Mouse (Mus musculus) intestine, embryonic 16.5 days (tissue): ENCODE data around the gene Abr. TPM values are rescaled to one million over a fixed set of nuclear protein-coding genes. Genes with fewer than 3 reads are reported as not detected.

Source experiments
- ATAC-seq: fragments of 200-750 bp; cut with Nextera tagmentation; 2 replicates; pipeline ENCODE4 v1.8.0; 2017; ENCODE audit warnings: moderate TSS enrichment, moderate library complexity
- H3K27ac ChIP-seq: fragments of 300-500 bp; sonication (generic); 2 replicates; pipeline ENCODE4 v1.5.1; 2014; ENCODE audit warnings: mild to moderate bottlenecking, low read length
- H3K27me3 ChIP-seq: fragments of 300-500 bp; sonication (generic); replicated peaks from 2 replicates; pipeline ENCODE4 v1.6.1; 2014; ENCODE audit warnings: low read length, control low read depth, mixed read lengths; ENCODE audit not compliant: control insufficient read depth, insufficient read depth
- H3K36me3 ChIP-seq: fragments of 300-500 bp; sonication (generic); 2 replicates; pipeline ENCODE4 v1.6.1; 2014; ENCODE audit warnings: low read length, control low read depth; ENCODE audit not compliant: control insufficient read depth, insufficient read depth
- H3K4me1 ChIP-seq: fragments of 300-500 bp; sonication (generic); 2 replicates; pipeline ENCODE4 v1.6.1; 2014; ENCODE audit warnings: low read length, control low read depth, mixed read lengths; ENCODE audit not compliant: control insufficient read depth, insufficient read depth
- H3K4me2 ChIP-seq: fragments of 300-500 bp; sonication (generic); 2 replicates; pipeline ENCODE4 v1.6.1; 2014; ENCODE audit warnings: low read depth, low read length, control low read depth
- H3K4me3 ChIP-seq: fragments of 300-500 bp; sonication (generic); 2 replicates; pipeline ENCODE4 v1.5.1; 2014; ENCODE audit warnings: mild to moderate bottlenecking, low read length
- H3K9ac ChIP-seq: fragments of 300-500 bp; sonication (generic); 2 replicates; pipeline ENCODE4 v1.6.1; 2014; ENCODE audit warnings: low read depth, low read length
- H3K9me3 ChIP-seq: fragments of 300-500 bp; sonication (generic); 2 replicates; pipeline ENCODE4 v1.6.1; 2016; ENCODE audit warnings: low read length, control low read depth; ENCODE audit not compliant: control insufficient read depth
- WGBS: fragments of 180-500 bp; shearing (Covaris S2); extraction: QIAGEN DNeasy Blood & Tissue Kit; methylation state at CpG from one replicate; pipeline ENCODE4 v1.1.7; 2014; 5-methylcytosine and 5-hydroxymethylcytosine counted together
- polyA plus RNA-seq: library from polyadenylated mRNA; unstranded; fragments of >200 nt; fragmentation: Nextera tagmentation; extraction: Ambion mirVana; gene quantifications from 2 replicates; pipeline ENCODE4 v1.2.1, GENCODE M21; 2015

Gene Abr
- polyA plus RNA-seq, 1 experiment from 2014 or later, result 29.5 TPM

GRCm38 (mm10) chr11:76650862-76651560 lies 28.9 kb upstream of the Abr start:
- no peak overlapping the region for H3K4me2 ChIP-seq
- H3K9ac ChIP-seq, result no peak overlapping the region
- H3K27me3 ChIP-seq, result 0 out of 2 replicates have a peak, but pooled peaks cover 3% of the 10 kb centered on the region
- ATAC-seq, result no peak
- H3K4me3 ChIP-seq, result no peak overlapping the region
- no peaks in the 10 kb centered on the region for H3K9me3 ChIP-seq
- H3K36me3 ChIP-seq, result no peaks in the 10 kb centered on the region
- H3K27ac ChIP-seq, result no peak overlapping the region
- 57% methylated on average over 11 of the region's 14 CpGs for WGBS
- peaks cover 5% of the 10 kb centered on the region; the same call in 1 of the 2 replicates for H3K4me1 ChIP-seq

- H3K27ac ChIP-seq, result no peak overlapping the region
- 5% methylated on average over 9 of the region's 9 CpGs for WGBS
- no peak overlapping the region for H3K9ac ChIP-seq
- H3K9me3 ChIP-seq, result no peaks in the 10 kb centered on the region
- 0 out of 2 replicates have a peak, but pooled peaks cover 3% of the 10 kb centered on the region for H3K27me3 ChIP-seq
- H3K4me1 ChIP-seq, result peaks cover 8% of the 10 kb centered on the region; the same call in 1 of the 2 replicates
- H3K4me3 ChIP-seq, result no peak overlapping the region
- peak; percentile 46 for ATAC-seq
- H3K4me2 ChIP-seq, result peak overlapping the region; percentile 19; the same call in 1 of the 2 replicates
- H3K36me3 ChIP-seq, result no peaks in the 10 kb centered on the region
These were observed 25.4 kb upstream of the Abr start for GRCm38 (mm10) chr11:76647500-76647899.

DNA sequence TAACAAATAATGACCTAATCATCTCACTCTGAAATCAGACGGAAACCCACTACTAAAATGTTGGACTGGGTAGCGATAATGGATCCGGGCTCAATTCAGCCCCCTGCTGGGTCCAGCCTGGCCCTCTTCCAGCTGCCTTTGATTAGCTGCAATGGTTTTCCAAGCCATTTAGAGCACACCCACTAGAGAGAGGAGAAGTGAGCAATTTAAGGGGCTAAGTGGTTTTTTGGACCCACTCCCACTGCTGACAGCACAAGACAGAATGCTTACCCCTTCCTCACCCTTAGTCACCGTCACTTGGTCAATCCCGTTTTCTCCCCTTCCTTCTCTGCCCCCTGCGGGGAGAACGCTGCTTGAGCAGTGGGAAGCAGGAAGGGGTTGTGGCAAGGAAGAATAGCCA lies 24.9 kb upstream of the Abr start:
- Histone ChIP-seq H3K9ac (no peak overlapping the region), H3K36me3 (no peaks in the 10 kb centered on the region), H3K4me3 (no peak overlapping the region), H3K4me2 (peak overlapping the region; percentile 19; the same call in 1 of the 2 replicates), H3K4me1 (peaks cover 8% of the 10 kb centered on the region; the same call in 1 of the 2 replicates), H3K9me3 (no peaks in the 10 kb centered on the region), H3K27me3 (0 out of 2 replicates have a peak, but pooled peaks cover 3% of the 10 kb centered on the region), H3K27ac (no peak overlapping the region)
- 11% methylated on average over 7 of the region's 7 CpGs for WGBS
- no peak for ATAC-seq

DNA sequence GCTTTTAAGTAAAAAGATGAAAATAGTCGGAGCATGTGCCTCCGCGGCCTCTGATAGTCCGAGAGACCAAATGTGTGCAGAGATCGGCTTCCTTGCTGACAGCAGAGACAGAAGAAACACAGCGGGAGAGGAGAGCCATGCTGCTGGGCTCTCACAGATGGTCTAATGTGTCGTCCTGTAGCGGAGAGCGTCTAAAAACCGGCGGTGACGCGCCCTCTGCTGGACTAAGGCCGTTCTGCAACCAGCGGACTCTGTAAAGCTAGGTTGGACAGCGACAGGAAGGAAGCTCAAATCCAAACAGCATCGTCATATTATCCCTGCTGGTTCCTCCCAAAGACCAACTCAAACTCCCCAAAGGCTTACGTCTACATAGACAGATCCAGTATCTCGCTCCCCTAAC lies 23.8 kb upstream of the Abr start:
- peak; percentile 69 for ATAC-seq
- H3K4me2 ChIP-seq, result peak overlapping the region; percentile 55
- peaks cover 8% of the 10 kb centered on the region; the same call in 1 of the 2 replicates for H3K4me1 ChIP-seq
- WGBS, result under 1% methylated on average over 19 of the region's 19 CpGs
- no peak overlapping the region for H3K27ac ChIP-seq
- no peak overlapping the region for H3K9ac ChIP-seq
- no peaks in the 10 kb centered on the region for H3K9me3 ChIP-seq
- H3K27me3 ChIP-seq, result 0 out of 2 replicates have a peak, but pooled peaks cover 3% of the 10 kb centered on the region
- H3K4me3 ChIP-seq, result peak overlapping the region; percentile 34
- no peaks in the 10 kb centered on the region for H3K36me3 ChIP-seq

DNA sequence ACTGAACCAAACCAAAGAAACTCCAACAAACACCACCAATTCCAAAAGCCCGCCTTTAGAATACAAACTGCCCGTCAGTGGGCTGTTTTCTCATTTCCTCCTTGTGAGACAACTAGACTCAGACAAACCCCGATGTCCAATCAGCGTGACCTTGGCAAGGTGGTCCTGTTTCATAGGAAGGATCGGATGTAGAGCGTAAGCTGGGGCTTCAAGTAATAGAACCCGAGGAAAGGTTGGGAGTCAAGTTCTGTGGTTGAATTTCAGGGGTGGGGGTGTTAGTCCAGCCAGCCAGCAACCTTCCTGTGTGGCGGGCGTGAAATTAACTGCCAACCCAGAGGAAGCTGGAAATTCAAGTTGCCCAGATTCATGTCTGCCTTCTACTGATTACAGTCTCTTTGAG lies 22.9 kb upstream of the Abr start:
- Histone ChIP-seq H3K9ac (no peak overlapping the region), H3K36me3 (no peaks in the 10 kb centered on the region), H3K27ac (no peak overlapping the region), H3K27me3 (0 out of 2 replicates have a peak, but pooled peaks cover 3% of the 10 kb centered on the region), H3K9me3 (no peaks in the 10 kb centered on the region), H3K4me3 (no peak overlapping the region), H3K4me2 (no peak overlapping the region), H3K4me1 (peaks cover 8% of the 10 kb centered on the region; the same call in 1 of the 2 replicates)
- WGBS, result 76% methylated on average over 9 of the region's 9 CpGs
- no peak for ATAC-seq

GRCm38 (mm10) chr11:76644257-76644656 lies 22.1 kb upstream of the Abr start:
- Histone ChIP-seq H3K27ac (no peak overlapping the region), H3K36me3 (no peaks in the 10 kb centered on the region), H3K27me3 (0 out of 2 replicates have a peak, but pooled peaks cover 3% of the 10 kb centered on the region), H3K4me3 (no peak overlapping the region), H3K4me1 (peaks cover 8% of the 10 kb centered on the region; the same call in 1 of the 2 replicates), H3K9ac (no peak overlapping the region), H3K4me2 (no peak overlapping the region), H3K9me3 (no peaks in the 10 kb centered on the region)
- 74% methylated on average over 6 of the region's 6 CpGs for WGBS
- ATAC-seq, result no peak

GRCm38 (mm10) chr11:76640231-76640630 lies 18.1 kb upstream of the Abr start:
- no peaks in the 10 kb centered on the region for H3K4me1 ChIP-seq
- no peak overlapping the region for H3K4me2 ChIP-seq
- H3K9ac ChIP-seq, result no peak overlapping the region
- no peaks in the 10 kb centered on the region for H3K36me3 ChIP-seq
- H3K27ac ChIP-seq, result no peak overlapping the region
- WGBS, result 74% methylated on average over 4 of the region's 4 CpGs
- ATAC-seq, result no peak
- H3K9me3 ChIP-seq, result no peaks in the 10 kb centered on the region
- H3K4me3 ChIP-seq, result no peak overlapping the region
- H3K27me3 ChIP-seq, result no peaks in the 10 kb centered on the region

DNA sequence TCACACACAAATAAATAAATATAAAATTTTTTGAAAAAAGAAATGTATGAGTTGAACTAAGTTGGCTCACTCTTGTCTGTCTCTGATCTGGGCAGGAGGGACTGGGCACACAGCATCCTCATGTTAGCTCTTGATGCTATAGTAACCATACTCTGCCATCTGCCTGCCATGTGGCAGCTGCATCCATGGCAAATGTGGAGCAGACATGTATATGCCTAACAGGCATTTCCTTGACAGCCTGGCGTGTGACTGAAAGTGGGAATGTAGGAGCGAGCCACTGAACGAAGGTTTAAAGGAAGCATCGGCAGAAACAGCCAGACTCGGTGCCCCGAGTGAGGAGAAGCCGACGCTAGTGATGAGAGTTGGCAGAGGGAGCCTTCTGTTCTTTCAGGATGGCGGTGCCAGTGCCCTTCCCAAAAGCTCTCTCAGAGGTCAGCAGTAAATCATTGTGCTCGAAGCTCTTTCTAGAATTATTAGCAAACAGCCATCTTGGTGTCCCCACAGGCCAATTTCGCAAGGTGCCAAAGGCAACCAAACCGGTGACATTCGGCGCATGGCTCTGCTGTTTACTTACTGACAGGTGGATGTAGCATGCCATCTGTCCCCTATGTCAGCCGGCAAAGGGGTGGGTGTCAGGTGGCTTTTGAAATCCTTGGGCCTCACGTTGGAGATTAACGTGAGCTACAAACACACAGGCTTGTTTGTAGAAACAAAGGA lies 17.3 kb upstream of the Abr start:
- 78% methylated on average over 17 of the region's 17 CpGs for WGBS
- Histone ChIP-seq H3K36me3 (no peaks in the 10 kb centered on the region), H3K9me3 (no peaks in the 10 kb centered on the region), H3K4me1 (no peaks in the 10 kb centered on the region), H3K4me2 (no peak overlapping the region), H3K4me3 (no peak overlapping the region), H3K27me3 (no peaks in the 10 kb centered on the region), H3K9ac (no peak overlapping the region), H3K27ac (no peak overlapping the region)
- no peak for ATAC-seq

DNA sequence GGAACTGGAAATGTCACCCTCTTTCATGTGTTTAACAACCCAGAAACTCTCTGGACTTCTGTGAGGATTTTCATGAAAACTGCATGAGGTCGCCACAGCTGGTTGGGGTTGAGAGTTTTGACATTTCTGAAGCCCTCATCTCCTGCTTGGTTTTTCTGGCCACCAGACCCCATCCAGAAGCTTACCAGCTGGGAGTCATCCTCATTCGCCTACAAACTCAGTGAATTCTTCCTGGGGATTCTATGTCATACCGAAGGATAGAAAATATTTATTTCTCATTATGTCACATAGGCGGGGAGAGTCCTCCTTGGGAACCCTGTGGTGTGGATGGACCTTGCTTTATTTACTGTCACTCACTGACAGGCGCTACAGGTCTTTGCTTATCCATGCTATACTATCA lies 8.4 kb upstream of the Abr start:
- 74% methylated on average over 5 of the region's 5 CpGs for WGBS
- Histone ChIP-seq H3K4me2 (no peak overlapping the region), H3K4me1 (no peaks in the 10 kb centered on the region), H3K9ac (no peak overlapping the region), H3K36me3 (no peaks in the 10 kb centered on the region), H3K4me3 (no peak overlapping the region), H3K27me3 (no peaks in the 10 kb centered on the region), H3K9me3 (no peaks in the 10 kb centered on the region), H3K27ac (no peak overlapping the region)
- ATAC-seq, result no peak
